16 mouse cellular contexts compared by ENCODE assay signal in genomic region chr9:83589680-83590467, GRCm38 (mm10). TPM values are rescaled to one million over a fixed set of nuclear protein-coding genes. Genes with fewer than 3 reads are reported as not detected.
DNase-seq lines count a peak whose midpoint lies in the region; ATAC-seq and TF ChIP-seq lines count a peak whose summit lies in the region.
"Had no signal": no experiment of that assay in that cellular context is flagged by ENCODE, and none has a peak within 500 bp of the region (broad histone marks: within the 10 kb centered on the region; RNA-seq: fewer than 3 reads in every experiment).

No protein-coding gene starts in this region.

- no peak overlapping the region for H3K4me2 ChIP-seq in kidney, embryonic 16.5 days (replicated peaks; ENCODE audit: low read depth, low read length)
- no peak overlapping the region for H3K4me2 ChIP-seq in forebrain, embryonic 14.5 days (ENCODE audit: low read length)
- no peak overlapping the region for H3K4me2 ChIP-seq in hindbrain, postnatal 0 days (ENCODE audit: low read depth, low read length)
- no peak overlapping the region for H3K4me2 ChIP-seq in midbrain, postnatal 0 days (ENCODE audit: low read depth, low read length, poor library complexity, severe bottlenecking)
- no peak overlapping the region for H3K4me2 ChIP-seq in heart, embryonic 11.5 days
- H3K4me2 ChIP-seq: embryonic facial prominence, embryonic 15.5 days; heart, embryonic 12.5 days; liver, embryonic 11.5 days had no signal

- H3K9ac ChIP-seq in kidney, embryonic 16.5 days (replicated peaks; ENCODE audit: low read length) = no peak overlapping the region
- no peak overlapping the region for H3K9ac ChIP-seq in forebrain, embryonic 14.5 days (ENCODE audit: low read length)
- no peak overlapping the region for H3K9ac ChIP-seq in hindbrain, postnatal 0 days (replicated peaks; ENCODE audit: low read length)
- no peak overlapping the region for H3K9ac ChIP-seq in midbrain, postnatal 0 days (replicated peaks; ENCODE audit: low read length, poor library complexity, severe bottlenecking)
- no peak overlapping the region for H3K9ac ChIP-seq in heart, embryonic 11.5 days (ENCODE audit: low read depth, low read length)
- H3K9ac ChIP-seq: embryonic facial prominence, embryonic 15.5 days; heart, embryonic 12.5 days had no signal

- H3K4me1 ChIP-seq in kidney, embryonic 16.5 days (ENCODE audit: insufficient read depth, low read length) = peaks cover 9% of the 10 kb centered on the region; the same call in 1 of the 2 replicates
- no peaks in the 10 kb centered on the region for H3K4me1 ChIP-seq in forebrain, embryonic 14.5 days (ENCODE audit: control insufficient read depth, insufficient read depth, low read length)
- H3K4me1 ChIP-seq in hindbrain, postnatal 0 days (ENCODE audit: insufficient read depth, low read length) = no peaks in the 10 kb centered on the region
- H3K4me1 ChIP-seq in midbrain, postnatal 0 days (ENCODE audit: insufficient read depth, low read length) = peaks cover 5% of the 10 kb centered on the region; the same call in 1 of the 2 replicates
- H3K4me1 ChIP-seq in heart, embryonic 11.5 days (ENCODE audit: control insufficient read depth, insufficient read depth, low read length) = peaks cover 6% of the 10 kb centered on the region
- H3K4me1 ChIP-seq: embryonic facial prominence, embryonic 15.5 days had no signal

- H3K27me3 ChIP-seq in kidney, embryonic 16.5 days (ENCODE audit: insufficient read depth, low read length) = no peaks in the 10 kb centered on the region
- H3K27me3 ChIP-seq in forebrain, embryonic 14.5 days (replicated peaks; ENCODE audit: control insufficient read depth, insufficient read depth, low read length) = no peaks in the 10 kb centered on the region
- no peaks in the 10 kb centered on the region for H3K27me3 ChIP-seq in hindbrain, postnatal 0 days (ENCODE audit: insufficient read depth, low read length)
- no peaks in the 10 kb centered on the region for H3K27me3 ChIP-seq in midbrain, postnatal 0 days (ENCODE audit: insufficient read depth, low read length)
- H3K27me3 ChIP-seq in heart, embryonic 11.5 days (ENCODE audit: control insufficient read depth, insufficient read depth, low read length) = no peaks in the 10 kb centered on the region
- H3K27me3 ChIP-seq: embryonic facial prominence, embryonic 15.5 days; heart, embryonic 12.5 days; megakaryocyte, embryonic 14.5 days had no signal

- ATAC-seq in kidney, embryonic 16.5 days (ENCODE audit: low FRiP score, low TSS enrichment) = peak; percentile 49; the same call in 1 of the 2 replicates
- peak; percentile 66 for ATAC-seq in forebrain, embryonic 14.5 days
- peak; percentile 58 for ATAC-seq in hindbrain, postnatal 0 days
- peak; percentile 36; the same call in 1 of the 2 replicates for ATAC-seq in midbrain, postnatal 0 days (ENCODE audit: low FRiP score)
- no peak for ATAC-seq in heart, embryonic 11.5 days (replicated peaks; ENCODE audit: insufficient number of reproducible peaks, low FRiP score, low TSS enrichment)

- peak overlapping the region; percentile 56; the same call in 1 of the 2 replicates for H3K27ac ChIP-seq in kidney, embryonic 16.5 days (ENCODE audit: low read length)
- H3K27ac ChIP-seq in forebrain, embryonic 14.5 days (ENCODE audit: low read depth, low read length) = peak overlapping the region; percentile 2; the same call in 1 of the 2 replicates
- H3K27ac ChIP-seq in hindbrain, postnatal 0 days = peak overlapping the region; percentile 33
- peak overlapping the region; percentile 44; the same call in 1 of the 2 replicates for H3K27ac ChIP-seq in midbrain, postnatal 0 days (ENCODE audit: low read depth, low read length)
- no peak overlapping the region for H3K27ac ChIP-seq in heart, embryonic 11.5 days (ENCODE audit: low read depth, low read length)
- H3K27ac ChIP-seq: embryonic facial prominence, embryonic 15.5 days had no signal

- H3K4me3 ChIP-seq in kidney, embryonic 16.5 days (ENCODE audit: low read length) = no peak overlapping the region
- H3K4me3 ChIP-seq in forebrain, embryonic 14.5 days (ENCODE audit: low read depth, low read length) = no peak overlapping the region
- H3K4me3 ChIP-seq in hindbrain, postnatal 0 days (ENCODE audit: low read length) = no peak overlapping the region
- H3K4me3 ChIP-seq in midbrain, postnatal 0 days (ENCODE audit: low read depth, low read length) = no peak overlapping the region
- H3K4me3 ChIP-seq in heart, embryonic 11.5 days (ENCODE audit: low read depth, low read length) = no peak overlapping the region
- H3K4me3 ChIP-seq: embryonic facial prominence, embryonic 15.5 days; heart, embryonic 12.5 days; megakaryocyte, embryonic 14.5 days had no signal

- no peaks in the 10 kb centered on the region for H3K36me3 ChIP-seq in kidney, embryonic 16.5 days (ENCODE audit: insufficient read depth, low read length)
- H3K36me3 ChIP-seq in forebrain, embryonic 14.5 days (ENCODE audit: control insufficient read depth, insufficient read depth, low read length) = no peaks in the 10 kb centered on the region
- H3K36me3 ChIP-seq in hindbrain, postnatal 0 days (ENCODE audit: insufficient read depth, low read length) = no peaks in the 10 kb centered on the region
- no peaks in the 10 kb centered on the region for H3K36me3 ChIP-seq in midbrain, postnatal 0 days (ENCODE audit: insufficient read depth, low read length)
- no peaks in the 10 kb centered on the region for H3K36me3 ChIP-seq in heart, embryonic 11.5 days (ENCODE audit: control insufficient read depth, insufficient read depth, low read length)
- H3K36me3 ChIP-seq: embryonic facial prominence, embryonic 15.5 days; heart, embryonic 12.5 days had no signal

- no peak for DNase-seq in kidney, postnatal 10 days
- peak; percentile 54 for DNase-seq in forebrain, embryonic 14.5 days (ENCODE audit: low spot score)
- peak; percentile 31 for DNase-seq in hindbrain, postnatal 0 days (ENCODE audit: low spot score)
- DNase-seq in midbrain, postnatal 0 days (ENCODE audit: low spot score) = no peak
- no peak for DNase-seq in cerebellum, postnatal 14 days
- DNase-seq: adrenal gland, postnatal 10 days; cerebellum, adult 11 months; kidney, adult 8-10 months; layer of hippocampus, adult 9-11 months; thymus, adult 18-20 months had no signal

- WGBS in kidney, embryonic 16.5 days = 50% methylated on average over 14 of the region's 14 CpGs
- WGBS in forebrain, embryonic 14.5 days = 56% methylated on average over 14 of the region's 14 CpGs
- 47% methylated on average over 14 of the region's 14 CpGs for WGBS in hindbrain, postnatal 0 days
- WGBS in midbrain, postnatal 0 days = 43% methylated on average over 14 of the region's 14 CpGs
- WGBS in heart, embryonic 11.5 days (ENCODE audit: insufficient replicate concordance) = 56% methylated on average over 14 of the region's 14 CpGs

- no peaks in the 10 kb centered on the region for H3K9me3 ChIP-seq in kidney, embryonic 16.5 days (ENCODE audit: low read length)
- no peaks in the 10 kb centered on the region for H3K9me3 ChIP-seq in forebrain, embryonic 14.5 days (replicated peaks; ENCODE audit: control insufficient read depth, low read length)
- H3K9me3 ChIP-seq in hindbrain, postnatal 0 days (ENCODE audit: low read length) = no peaks in the 10 kb centered on the region
- no peaks in the 10 kb centered on the region for H3K9me3 ChIP-seq in midbrain, postnatal 0 days (ENCODE audit: low read length)
- H3K9me3 ChIP-seq in heart, embryonic 11.5 days (replicated peaks; ENCODE audit: control insufficient read depth, low read length) = no peaks in the 10 kb centered on the region
- H3K9me3 ChIP-seq: embryonic facial prominence, embryonic 15.5 days; heart, embryonic 12.5 days; megakaryocyte, embryonic 14.5 days had no signal

- no peak for TF ChIP-seq CTCF in hindbrain, postnatal 0 days (IDR thresholded peaks at IDR 0.05; ENCODE audit: low read depth)
- TF ChIP-seq CTCF in midbrain, postnatal 0 days (IDR thresholded peaks at IDR 0.05) = no peak

RNA-seq across cellular contexts. Expression of gene Sh3bgrl2, which starts 41.7 kb away (rescaled TPM):
- polyA plus RNA-seq in kidney, embryonic 16.5 days (2015; fragmentation: Nextera tagmentation; extraction: Ambion mirVana) = 19.0 and 22.2 TPM in 2 replicates
- 26.3 and 26.4 TPM in 2 replicates for polyA plus RNA-seq in forebrain, embryonic 14.5 days (2014; fragmentation: Nextera tagmentation; extraction: Ambion mirVana)
- total RNA-seq in hindbrain, postnatal 0 days (2014; rRNA removed) = 9.0 and 11.9 TPM in 2 replicates
- 7.1 and 10.0 TPM in 2 replicates for polyA plus RNA-seq in hindbrain, postnatal 0 days (2015; fragmentation: Nextera tagmentation; extraction: Ambion mirVana)
- total RNA-seq in midbrain, postnatal 0 days (2014; rRNA removed) = 10.6 and 13.2 TPM in 2 replicates
- polyA plus RNA-seq in midbrain, postnatal 0 days (2015; fragmentation: Nextera tagmentation; extraction: Ambion mirVana) = 6.3 TPM in 2 replicates
- 20.5 and 22.4 TPM in 2 replicates for polyA plus RNA-seq in heart, embryonic 11.5 days (2014; fragmentation: Nextera tagmentation; extraction: Ambion mirVana)

Comparison
In these comparisons a context has a peak if more than half of its experiments do, and no peak if none do; other contexts are left out.
1. DNase-seq: peak in forebrain, embryonic 14.5 days (single experiment) and hindbrain, postnatal 0 days (single experiment); none in kidney, postnatal 10 days (single experiment), midbrain, postnatal 0 days (single experiment) and cerebellum, postnatal 14 days (0 of 2).